Mouse (Mus musculus): ENCODE measurements around the gene Afg1l.

The Afg1l gene

DNA sequence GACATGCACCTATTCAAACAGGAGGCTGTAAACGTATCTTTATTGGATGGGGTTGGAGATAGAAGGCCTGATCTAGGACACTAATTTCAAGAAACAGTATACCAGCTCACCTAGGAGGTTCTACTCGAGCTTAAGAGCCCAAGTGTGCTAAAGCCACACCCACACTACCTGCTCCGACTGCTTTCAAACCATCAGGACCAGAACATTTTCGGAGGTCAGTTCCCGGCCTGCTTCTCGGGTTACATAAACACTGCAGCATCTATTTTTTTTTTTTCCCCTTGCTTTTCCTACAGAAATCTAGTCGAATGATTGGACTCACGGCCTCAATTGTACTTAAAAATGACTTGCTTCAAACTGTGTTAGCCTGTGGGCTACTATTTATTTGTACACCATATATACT, 214.7 kb downstream of the Afg1l start:
- no peak for DNase-seq
